In genomic region chr2:31706531-31706930, GRCm38 (mm10) we compare ENCODE assay signal across 1 mouse cellular context.
A peak's percentile ranks its signal among the peaks of the same experiment; 100 is the strongest.
TF ChIP-seq lines count a peak whose summit lies in the region.

No protein-coding gene starts in this region.

TF ChIP-seq in MEL, 35 proteins besides CTCF, POLR2A, EP300 and RAD21:
- TF ChIP-seq ZKSCAN1 (IDR thresholded peaks at IDR 0.05; ENCODE audit: low read depth, low read length) (no peak), ZC3H11A (IDR thresholded peaks at IDR 0.05; ENCODE audit: low read depth, low read length) (no peak), POLR2AphosphoS5 (IDR thresholded peaks at IDR 0.05; ENCODE audit: borderline replicate concordance, low read depth, low read length) (no peak), ZNF384 (IDR thresholded peaks at IDR 0.05; ENCODE audit: low read depth, low read length) (0 out of 2 replicates have a peak, but pooled peaks have one; percentile 20), MEF2A (IDR thresholded peaks at IDR 0.05; ENCODE audit: extremely low read depth, insufficient replicate concordance, low read depth, low read length, poor library complexity, severe bottlenecking) (no peak), TCF12 (IDR thresholded peaks at IDR 0.05; ENCODE audit: low read depth, low read length) (peak; percentile 63), SMC3 (IDR thresholded peaks at IDR 0.05; ENCODE audit: low read depth, low read length) (no peak), ETS1 (IDR thresholded peaks at IDR 0.05; ENCODE audit: low read depth, low read length) (no peak), MYB (IDR thresholded peaks at IDR 0.05; ENCODE audit: low read depth, low read length) (no peak), GATA1 (IDR thresholded peaks at IDR 0.05; ENCODE audit: low read depth, low read length) (0 out of 2 replicates have a peak, but pooled peaks have one; percentile 52), TAL1 (IDR thresholded peaks at IDR 0.05; ENCODE audit: low read length) (peak; percentile 36; the same call in 1 of the 2 replicates)
